Mouse (Mus musculus): ENCODE measurements around the gene BC061212.
"Not testable (repeated sequence)": the region's sequence is repeated elsewhere in the genome, so short reads cannot be mapped to it uniquely, and the experiment has no call there.

The BC061212 gene

DNA sequence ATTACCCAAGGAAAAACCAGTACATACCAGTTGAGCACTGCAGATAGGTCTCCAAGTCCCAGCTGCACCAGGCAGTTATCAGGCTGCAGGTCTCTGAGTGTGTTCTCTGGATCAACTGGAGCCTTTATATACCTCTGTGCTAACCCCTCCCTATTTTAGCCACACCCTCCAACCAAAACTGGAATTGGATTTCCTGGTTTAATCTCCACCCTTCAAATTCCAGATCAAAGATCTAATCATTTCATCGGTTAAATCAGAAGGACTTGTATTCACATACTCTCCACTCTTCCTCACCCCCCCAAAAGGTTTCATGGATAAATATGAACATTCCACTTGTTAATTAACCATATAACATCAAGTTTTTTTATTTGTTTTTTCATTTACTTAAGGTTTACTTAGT, at the start of gene BC061212:
TSS of gene BC061212 (minus strand) at position 101 of the 400 bp plus-strand sequence.
- DNase-seq (ENCODE audit: low read depth), result not testable (repeated sequence)

DNA sequence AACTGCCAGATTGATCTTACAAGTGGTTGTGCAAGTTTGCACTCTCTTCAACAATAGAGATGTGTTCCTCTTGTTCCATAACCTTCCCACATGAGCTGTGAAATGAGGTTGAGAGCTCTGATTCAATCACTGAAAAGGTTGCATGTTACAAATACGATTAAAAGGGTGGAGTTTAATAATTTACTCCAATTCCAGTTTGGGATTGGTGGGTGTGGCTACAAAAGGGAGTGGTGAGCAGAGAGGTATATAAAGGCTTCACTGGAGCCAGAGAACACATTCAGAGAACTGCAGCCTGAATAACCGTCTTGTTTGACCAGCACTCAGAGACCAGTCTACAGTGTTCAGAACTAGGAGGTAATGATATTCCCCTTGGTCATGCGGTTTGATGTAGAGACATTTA, 5.7 kb upstream of the BC061212 start, which contains the start of gene Gm6351:
TSS of gene Gm6351 (plus strand) at position 301 of the 400 bp plus-strand sequence.
- DNase-seq (ENCODE audit: low read depth), result not testable (repeated sequence)
